Comparison of ENCODE assay signal across 24 mouse cellular contexts in the genomic region with DNA sequence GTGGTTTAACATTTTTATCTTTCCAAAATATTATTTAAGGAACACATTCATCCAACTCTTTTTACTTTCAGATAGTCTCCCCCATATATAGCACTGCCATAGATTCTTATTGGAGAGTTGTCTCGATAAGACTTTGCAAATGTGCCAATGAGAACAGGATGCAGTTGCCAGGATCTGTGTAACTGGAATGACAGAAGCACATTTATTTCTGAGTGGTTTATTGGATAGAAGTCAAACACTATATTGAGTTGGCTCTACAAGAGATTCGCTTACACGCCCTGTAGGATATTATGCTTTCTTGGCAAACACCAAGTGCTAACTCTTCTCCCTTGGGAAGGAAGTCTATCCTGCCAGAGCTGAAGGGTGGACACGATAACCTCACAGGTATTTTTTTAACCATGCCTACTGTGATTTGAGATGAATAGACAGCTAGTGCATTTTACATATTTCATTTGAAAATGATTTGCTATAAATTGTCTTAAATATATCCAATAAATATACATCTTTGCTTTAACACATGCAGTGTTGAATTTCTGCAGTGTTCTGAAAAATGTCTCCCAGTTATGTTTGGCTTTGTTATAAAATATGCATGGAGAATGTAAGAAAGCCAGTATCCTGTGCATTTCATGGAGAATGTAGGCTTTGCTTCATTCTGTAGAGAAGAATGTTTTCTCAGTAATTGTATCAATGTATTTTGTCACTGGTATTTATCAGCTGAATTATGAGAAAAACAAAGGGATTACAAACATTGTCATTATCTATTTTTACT.
DNase-seq lines count a peak whose midpoint lies in the region; ATAC-seq and TF ChIP-seq lines count a peak whose summit lies in the region.
"Had no signal": no experiment of that assay in that cellular context is flagged by ENCODE, and none has a peak within 500 bp of the region (broad histone marks: within the 10 kb centered on the region; RNA-seq: fewer than 3 reads in every experiment).

No protein-coding gene starts in this region.

- H3K4me2 ChIP-seq in forebrain, embryonic 13.5 days, result no peak overlapping the region
- no peak overlapping the region for H3K4me2 ChIP-seq in forebrain, embryonic 12.5 days
- H3K4me2 ChIP-seq: embryonic facial prominence, embryonic 12.5 days; heart, embryonic 13.5 days; hindbrain, embryonic 13.5 days; intestine, embryonic 15.5 days; kidney, embryonic 15.5 days; liver, embryonic 12.5 days; neural tube, embryonic 12.5 days; stomach, embryonic 15.5 days had no signal

- H3K27ac ChIP-seq in forebrain, embryonic 13.5 days, result no peak overlapping the region
- no peak overlapping the region for H3K27ac ChIP-seq in forebrain, embryonic 12.5 days
- no peak overlapping the region for H3K27ac ChIP-seq in left cerebral cortex, adult 2 months
- H3K27ac ChIP-seq: embryonic facial prominence, embryonic 12.5 days; heart, embryonic 13.5 days; hindbrain, embryonic 13.5 days; intestine, embryonic 15.5 days; kidney, embryonic 15.5 days; liver, embryonic 12.5 days; neural tube, embryonic 12.5 days; stomach, embryonic 15.5 days had no signal

- intact Hi-C loops in left cerebral cortex, adult 2 months (cut with DNase I), result no loop called here

- H3K36me3 ChIP-seq in forebrain, embryonic 13.5 days (ENCODE audit: poor library complexity, severe bottlenecking), result no peaks in the 10 kb centered on the region
- no peaks in the 10 kb centered on the region for H3K36me3 ChIP-seq in forebrain, embryonic 12.5 days (replicated peaks)
- H3K36me3 ChIP-seq: embryonic facial prominence, embryonic 12.5 days; G1E; heart, embryonic 13.5 days; hindbrain, embryonic 13.5 days; intestine, embryonic 15.5 days; kidney, embryonic 15.5 days; liver, embryonic 12.5 days; neural tube, embryonic 12.5 days; stomach, embryonic 15.5 days had no signal

- DNase-seq in left cerebral cortex, adult 11 months (ENCODE audit: low spot score), result peak; percentile 11
- DNase-seq in left cerebral cortex, adult 2 months (ENCODE audit: extremely low spot score in 1 of 2, low spot score in 2 of 2), result no peak
- peak; percentile 36 to 67 for DNase-seq in right cerebral cortex, postnatal 10 days (ENCODE audit: low spot score in 2 of 2)
- DNase-seq in right cerebral cortex, postnatal 25 days, result no peak
- no peak for DNase-seq in layer of hippocampus, postnatal 25 days (ENCODE audit: extremely low spot score in 1 of 2, low spot score in 1 of 2)
- DNase-seq in urinary bladder, postnatal 25 days (ENCODE audit: low spot score), result no peak
- DNase-seq: adrenal gland, postnatal 14 days; cerebellum, adult 8-10 months; gastrocnemius, postnatal 14 days; heart, adult 18-20 months; lung, adult 2 months; lung, postnatal 4 days; thymus, adult 2 months had no signal

- no peaks in the 10 kb centered on the region for H3K4me1 ChIP-seq in forebrain, embryonic 13.5 days
- H3K4me1 ChIP-seq in forebrain, embryonic 12.5 days, result no peaks in the 10 kb centered on the region
- H3K4me1 ChIP-seq: embryonic facial prominence, embryonic 12.5 days; heart, embryonic 13.5 days; hindbrain, embryonic 13.5 days; intestine, embryonic 15.5 days; kidney, embryonic 15.5 days; liver, embryonic 12.5 days; neural tube, embryonic 12.5 days; stomach, embryonic 15.5 days had no signal

- 84% methylated on average over 4 of the region's 4 CpGs for WGBS in forebrain, embryonic 13.5 days
- 92% methylated on average over 4 of the region's 4 CpGs for WGBS in forebrain, embryonic 12.5 days

- no peaks in the 10 kb centered on the region for H3K27me3 ChIP-seq in forebrain, embryonic 13.5 days
- H3K27me3 ChIP-seq in forebrain, embryonic 12.5 days, result no peaks in the 10 kb centered on the region
- H3K27me3 ChIP-seq: embryonic facial prominence, embryonic 12.5 days; heart, embryonic 13.5 days; hindbrain, embryonic 13.5 days; intestine, embryonic 15.5 days; kidney, embryonic 15.5 days; liver, embryonic 12.5 days; neural tube, embryonic 12.5 days; stomach, embryonic 15.5 days had no signal

- H3K9ac ChIP-seq in forebrain, embryonic 13.5 days, result no peak overlapping the region
- H3K9ac ChIP-seq in forebrain, embryonic 12.5 days, result no peak overlapping the region
- H3K9ac ChIP-seq: embryonic facial prominence, embryonic 12.5 days; heart, embryonic 13.5 days; hindbrain, embryonic 13.5 days; intestine, embryonic 15.5 days; kidney, embryonic 15.5 days; liver, embryonic 12.5 days; neural tube, embryonic 12.5 days; stomach, embryonic 15.5 days had no signal

- no peak overlapping the region for H3K4me3 ChIP-seq in forebrain, embryonic 13.5 days
- H3K4me3 ChIP-seq in forebrain, embryonic 12.5 days (replicated peaks), result no peak overlapping the region
- H3K4me3 ChIP-seq in left cerebral cortex, adult 2 months, result no peak overlapping the region
- H3K4me3 ChIP-seq: embryonic facial prominence, embryonic 12.5 days; heart, embryonic 13.5 days; hindbrain, embryonic 13.5 days; intestine, embryonic 15.5 days; kidney, embryonic 15.5 days; liver, embryonic 12.5 days; neural tube, embryonic 12.5 days; stomach, embryonic 15.5 days had no signal

- peak; percentile 68; the same call in 1 of the 2 replicates for ATAC-seq in forebrain, embryonic 13.5 days
- no peak for ATAC-seq in forebrain, embryonic 12.5 days (ENCODE audit: low FRiP score)
- ATAC-seq: intestine, embryonic 15.5 days; liver, embryonic 12.5 days had no signal

- H3K9me3 ChIP-seq in forebrain, embryonic 13.5 days (replicated peaks), result no peaks in the 10 kb centered on the region
- no peaks in the 10 kb centered on the region for H3K9me3 ChIP-seq in forebrain, embryonic 12.5 days
- H3K9me3 ChIP-seq: embryonic facial prominence, embryonic 12.5 days; G1E; heart, embryonic 13.5 days; hindbrain, embryonic 13.5 days; intestine, embryonic 15.5 days; kidney, embryonic 15.5 days; liver, embryonic 12.5 days; neural tube, embryonic 12.5 days; stomach, embryonic 15.5 days had no signal

- TF ChIP-seq CTCF in left cerebral cortex, adult 2 months (IDR thresholded peaks at IDR 0.05), result no peak

Comparison
In these comparisons a context has a peak if more than half of its experiments do, and no peak if none do; other contexts are left out.
1. DNase-seq: peak in left cerebral cortex, adult 11 months (single experiment) and right cerebral cortex, postnatal 10 days (2 of 2); none in left cerebral cortex, adult 2 months (0 of 2), right cerebral cortex, postnatal 25 days (single experiment), layer of hippocampus, postnatal 25 days (0 of 2) and urinary bladder, postnatal 25 days (single experiment).